8 mouse cellular contexts compared by ENCODE assay signal in the genomic region with DNA sequence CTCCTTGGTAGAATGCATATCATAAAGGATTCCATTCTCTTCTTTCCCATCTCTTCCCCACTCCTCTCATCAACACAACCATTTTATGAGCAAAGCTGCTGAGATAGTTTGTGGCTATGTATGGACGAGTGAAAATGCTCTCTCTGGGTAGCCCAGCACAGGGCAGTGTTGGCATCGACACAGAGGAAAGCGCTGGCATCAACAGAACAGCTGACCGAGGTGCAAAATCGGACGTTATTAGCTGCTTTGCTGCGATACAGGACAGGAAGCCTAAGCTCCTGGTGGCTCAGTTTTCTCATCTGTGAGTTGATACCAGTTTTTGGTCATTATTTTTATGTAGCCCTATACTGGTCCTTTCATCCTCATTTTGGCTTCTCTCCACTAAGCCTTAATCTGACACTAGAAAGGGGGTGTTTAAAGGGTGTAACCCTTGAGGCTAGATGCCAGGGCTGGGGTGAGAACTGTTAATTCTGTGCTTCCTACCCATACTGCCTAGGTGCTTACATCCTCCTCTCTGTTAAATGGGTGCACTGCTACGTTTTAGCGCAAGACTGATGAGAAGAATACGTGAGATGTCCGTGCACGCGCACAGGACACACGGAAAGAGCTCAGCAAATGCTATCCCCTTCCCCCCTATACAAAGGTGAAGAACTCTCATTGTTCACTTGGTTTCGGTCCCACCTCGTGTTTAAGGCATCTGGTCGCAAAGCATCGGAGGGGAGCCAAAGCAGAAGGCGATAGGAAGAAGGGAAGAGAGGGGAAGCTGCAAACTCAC. TPM values are rescaled to one million over a fixed set of nuclear protein-coding genes. Genes with fewer than 3 reads are reported as not detected.
DNase-seq lines count a peak whose midpoint lies in the region; ATAC-seq and TF ChIP-seq lines count a peak whose summit lies in the region.

No protein-coding gene starts in this region.

- DNase-seq in heart, postnatal 25 days (ENCODE audit: low spot score), result no peak
- DNase-seq in CH12.LX (ENCODE audit: extremely low read depth), result no peak
- no peak for DNase-seq in intestine, embryonic 14.5 days (ENCODE audit: low spot score)
- DNase-seq in naive thymus-derived CD4-positive, alpha-beta T cell, adult 2 months (ENCODE audit: low read depth), result peak; percentile 43
- DNase-seq in urinary bladder, adult 2 months (ENCODE audit: low spot score), result no peak
- DNase-seq in right cerebral cortex, postnatal 4 days, result no peak

- no peak for TF ChIP-seq EP300 in CH12.LX (IDR thresholded peaks at IDR 0.05; ENCODE audit: low read length)

- H3K4me2 ChIP-seq in heart, embryonic 12.5 days, result peak overlapping the region; percentile 75
- peak overlapping the region; percentile 67 for H3K4me2 ChIP-seq in CH12.LX (ENCODE audit: insufficient read depth, low read depth, poor library complexity, severe bottlenecking)
- peak overlapping the region; percentile 53 for H3K4me2 ChIP-seq in intestine, embryonic 14.5 days (ENCODE audit: low read length)

- ATAC-seq in heart, embryonic 12.5 days (ENCODE audit: insufficient number of reproducible peaks, low FRiP score), result no peak
- peak; percentile 16 for ATAC-seq in common myeloid progenitor, adult 5-6 weeks (replicated peaks; ENCODE audit: low read depth, poor library complexity, severe bottlenecking)
- peak; percentile 58 for ATAC-seq in intestine, embryonic 14.5 days (replicated peaks; ENCODE audit: low FRiP score, low TSS enrichment, low read depth)

- no peak for TF ChIP-seq CTCF in CH12.LX (conservative IDR thresholded peaks at IDR 0.05 in 1 of 2, IDR thresholded peaks at IDR 0.05 in 1 of 2; ENCODE audit: low read depth in 2 of 2, low read length in 2 of 2)

- in situ Hi-C loops in CH12.LX (cut with MboI; ENCODE audit: low pct_ligation_motif_present, low pct_unique_long_range_greater_than_20kb, low sequenced_read_pairs), result no loop called here

- peaks cover 45% of the 10 kb centered on the region for H3K27me3 ChIP-seq in heart, embryonic 12.5 days (replicated peaks)
- H3K27me3 ChIP-seq in CH12.LX (replicated peaks), result no peaks in the 10 kb centered on the region
- peaks cover 18% of the 10 kb centered on the region; the same call in 1 of the 2 replicates for H3K27me3 ChIP-seq in intestine, embryonic 14.5 days (replicated peaks; ENCODE audit: control insufficient read depth, insufficient read depth, low read length)

- dilution Hi-C loops in CH12.LX (cut with MboI; ENCODE audit: extremely low pct_ligation_motif_present, extremely low pct_unique_long_range_greater_than_20kb, low sequenced_read_pairs), result no loop called here

- H3K4me1 ChIP-seq in heart, embryonic 12.5 days (replicated peaks), result no peaks in the 10 kb centered on the region
- H3K4me1 ChIP-seq in CH12.LX (ENCODE audit: control insufficient read depth in 1 of 2, insufficient read depth in 2 of 2), result peaks cover 4 to 22% of the 10 kb centered on the region in 2 experiments
- H3K4me1 ChIP-seq in intestine, embryonic 14.5 days (replicated peaks; ENCODE audit: control insufficient read depth, insufficient read depth, low read length), result no peaks in the 10 kb centered on the region

- TF ChIP-seq POLR2A in CH12.LX (IDR thresholded peaks at IDR 0.05; ENCODE audit: low read depth, low read length), result no peak

- no peaks in the 10 kb centered on the region for H3K79me2 ChIP-seq in CH12.LX (replicated peaks; ENCODE audit: control insufficient read depth, extremely low read depth, insufficient read depth, poor library complexity, severe bottlenecking)

- H3K9ac ChIP-seq in heart, embryonic 12.5 days, result no peak overlapping the region
- H3K9ac ChIP-seq in CH12.LX (ENCODE audit: insufficient read depth, low read depth), result peak overlapping the region; percentile 13; the same call in 1 of the 2 replicates
- no peak overlapping the region for H3K9ac ChIP-seq in intestine, embryonic 14.5 days (ENCODE audit: low read length)

- peak overlapping the region; percentile 46 for H3K4me3 ChIP-seq in heart, embryonic 12.5 days
- peak overlapping the region in 2 of 3 experiments; percentile 49 to 82 for H3K4me3 ChIP-seq in CH12.LX (replicated peaks in 1 of 3; ENCODE audit: low read depth in 2 of 3, low read length in 2 of 3, poor library complexity in 1 of 3)
- peak overlapping the region; percentile 34 for H3K4me3 ChIP-seq in intestine, embryonic 14.5 days (ENCODE audit: low read depth, low read length)

- TF ChIP-seq RAD21 in CH12.LX (IDR thresholded peaks at IDR 0.05; ENCODE audit: low read depth, low read length), result no peak

- intact Hi-C loops in heart, postnatal 25 days (cut with DNase I), result no loop called here

- H3K27ac ChIP-seq in heart, embryonic 12.5 days (ENCODE audit: poor library complexity, severe bottlenecking), result no peak overlapping the region
- H3K27ac ChIP-seq in CH12.LX (ENCODE audit: insufficient read depth, low read depth), result no peak overlapping the region
- H3K27ac ChIP-seq in intestine, embryonic 14.5 days (ENCODE audit: low read depth), result no peak overlapping the region

- no peaks in the 10 kb centered on the region for H3K36me3 ChIP-seq in heart, embryonic 12.5 days
- H3K36me3 ChIP-seq in CH12.LX (replicated peaks in 1 of 2; ENCODE audit: control insufficient read depth in 1 of 2, insufficient read depth in 1 of 2, low read length in 1 of 2), result peaks cover 0 to 9% of the 10 kb centered on the region in 2 experiments
- H3K36me3 ChIP-seq in intestine, embryonic 14.5 days (ENCODE audit: control insufficient read depth, insufficient read depth, low read length), result no peaks in the 10 kb centered on the region

- no peaks in the 10 kb centered on the region for H3K9me3 ChIP-seq in heart, embryonic 12.5 days (replicated peaks)
- H3K9me3 ChIP-seq in CH12.LX (replicated peaks; ENCODE audit: low read length), result no peaks in the 10 kb centered on the region
- no peaks in the 10 kb centered on the region for H3K9me3 ChIP-seq in intestine, embryonic 14.5 days (ENCODE audit: control insufficient read depth, low read length)

- 19% methylated on average over 19 of the region's 19 CpGs for WGBS in heart, embryonic 12.5 days
- WGBS in intestine, embryonic 14.5 days, result 19% methylated on average over 19 of the region's 19 CpGs

TF ChIP-seq in CH12.LX, 34 proteins besides CTCF, POLR2A, EP300 and RAD21 (continues in another document):
- no peak for TF ChIP-seq PAX5 (IDR thresholded peaks at IDR 0.05; ENCODE audit: low read length)
- no peak for TF ChIP-seq UBTF (IDR thresholded peaks at IDR 0.05; ENCODE audit: low read depth, low read length)
- TF ChIP-seq NELFE (IDR thresholded peaks at IDR 0.05; ENCODE audit: low read depth, low read length), result no peak
- TF ChIP-seq MXI1 (IDR thresholded peaks at IDR 0.05; ENCODE audit: low read depth, low read length), result no peak
- TF ChIP-seq MYC (IDR thresholded peaks at IDR 0.05; ENCODE audit: low read depth, low read length), result no peak
- no peak for TF ChIP-seq KAT2A (IDR thresholded peaks at IDR 0.05; ENCODE audit: insufficient replicate concordance, low read length)
- TF ChIP-seq NRF1 (IDR thresholded peaks at IDR 0.05; ENCODE audit: low read depth, low read length), result no peak

RNA-seq across cellular contexts. Expression of gene Zcchc18, which starts 0.6 kb away (rescaled TPM):
- 2.7 and 4.1 TPM in 2 replicates for polyA plus RNA-seq in heart, embryonic 12.5 days (2016; fragmentation: Nextera tagmentation; extraction: Ambion mirVana)
- not detected for total RNA-seq in heart, postnatal 25 days (2021)
- total RNA-seq in CH12.LX (2012; rRNA removed) (4.5 and 6.8 TPM in 2 replicates), CH12.LX (2014; rRNA removed) (0.34 TPM in 2 replicates)
- 0.83 and 0.97 TPM in 2 replicates for polyA plus RNA-seq in CH12.LX (2012; ENCODE audit: insufficient read length, low read depth)
- 1.1 TPM in 1 of 2 replicates, not detected in the other for total RNA-seq in common myeloid progenitor, adult 5-6 weeks (2017)
- polyA plus RNA-seq in intestine, embryonic 14.5 days (2014; fragmentation: Nextera tagmentation; extraction: Ambion mirVana), result 20.0 and 23.2 TPM in 2 replicates
- polyA plus RNA-seq in urinary bladder, adult 2 months (2012; rRNA removed), result 1.3 and 1.5 TPM in 2 replicates

RNA-seq across cellular contexts. Expression of gene Tmsb15b1, which starts 15.7 kb away (rescaled TPM):
- 11.7 and 12.1 TPM in 2 replicates for polyA plus RNA-seq in heart, embryonic 12.5 days (2016; fragmentation: Nextera tagmentation; extraction: Ambion mirVana)
- 1 to 10 TPM in 1 of 2 experiments, not detected in 1; 1.2 TPM for total RNA-seq in heart, postnatal 25 days (2021)
- total RNA-seq in CH12.LX (2012; rRNA removed) (5.9 and 6.8 TPM in 2 replicates), CH12.LX (2014; rRNA removed) (44.6 and 47.7 TPM in 2 replicates)
- 5.2 and 6.9 TPM in 2 replicates for polyA plus RNA-seq in CH12.LX (2012; ENCODE audit: insufficient read length, low read depth)
- total RNA-seq in common myeloid progenitor, adult 5-6 weeks (2017), result 5.6 and 12.8 TPM in 2 replicates
- 30.3 and 31.9 TPM in 2 replicates for polyA plus RNA-seq in intestine, embryonic 14.5 days (2014; fragmentation: Nextera tagmentation; extraction: Ambion mirVana)
- 7.1 and 8.3 TPM in 2 replicates for polyA plus RNA-seq in urinary bladder, adult 2 months (2012; rRNA removed)

RNA-seq across cellular contexts. Expression of gene Tmsb15l, which starts 15.7 kb away (rescaled TPM):
- 1.4 and 2.3 TPM in 2 replicates for polyA plus RNA-seq in heart, embryonic 12.5 days (2016; fragmentation: Nextera tagmentation; extraction: Ambion mirVana)
- not detected for total RNA-seq in heart, postnatal 25 days (2021)
- total RNA-seq in CH12.LX (2012; rRNA removed), result 3.8 and 4.4 TPM in 2 replicates
- 18.5 and 24.4 TPM in 2 replicates for total RNA-seq in CH12.LX (2014; rRNA removed)
- 0.87 TPM in 1 of 2 replicates, not detected in the other for polyA plus RNA-seq in CH12.LX (2012; ENCODE audit: insufficient read length, low read depth)
- total RNA-seq in common myeloid progenitor, adult 5-6 weeks (2017), result 14.8 and 35.9 TPM in 2 replicates
- polyA plus RNA-seq in intestine, embryonic 14.5 days (2014; fragmentation: Nextera tagmentation; extraction: Ambion mirVana), result 5.1 TPM in 2 replicates
- 6.9 and 7.0 TPM in 2 replicates for polyA plus RNA-seq in urinary bladder, adult 2 months (2012; rRNA removed)

RNA-seq across cellular contexts. Expression of gene Tmsb15b2, which starts 17.1 kb away (rescaled TPM):
- 18.1 and 22.5 TPM in 2 replicates for polyA plus RNA-seq in heart, embryonic 12.5 days (2016; fragmentation: Nextera tagmentation; extraction: Ambion mirVana)
- total RNA-seq in heart, postnatal 25 days (2021), result 1 to 10 TPM in 1 of 2 experiments, not detected in 1; 2.9 TPM
- 0.38 and 1.2 TPM in 2 replicates for total RNA-seq in CH12.LX (2012; rRNA removed)
- total RNA-seq in CH12.LX (2014; rRNA removed), result 45.7 and 106 TPM in 2 replicates
- polyA plus RNA-seq in CH12.LX (2012; ENCODE audit: insufficient read length, low read depth), result 4.6 and 13.7 TPM in 2 replicates
- not detected in 2 replicates for total RNA-seq in common myeloid progenitor, adult 5-6 weeks (2017)
- polyA plus RNA-seq in intestine, embryonic 14.5 days (2014; fragmentation: Nextera tagmentation; extraction: Ambion mirVana), result 58.6 and 66.3 TPM in 2 replicates
- 2.7 and 3.7 TPM in 2 replicates for polyA plus RNA-seq in urinary bladder, adult 2 months (2012; rRNA removed)

RNA-seq across cellular contexts. Expression of gene Slc25a53, which starts 45.7 kb away (rescaled TPM):
- polyA plus RNA-seq in heart, embryonic 12.5 days (2016; fragmentation: Nextera tagmentation; extraction: Ambion mirVana), result 5.1 and 5.4 TPM in 2 replicates
- total RNA-seq in heart, postnatal 25 days (2021), result 1 to 10 TPM; 2.3 to 4.7 TPM
- total RNA-seq in CH12.LX (2012; rRNA removed), result 3.3 and 4.2 TPM in 2 replicates
- 3.1 and 6.2 TPM in 2 replicates for total RNA-seq in CH12.LX (2014; rRNA removed)
- 3.0 and 3.5 TPM in 2 replicates for polyA plus RNA-seq in CH12.LX (2012; ENCODE audit: insufficient read length, low read depth)
- total RNA-seq in common myeloid progenitor, adult 5-6 weeks (2017), result 6.3 and 10.5 TPM in 2 replicates
- 9.3 and 10.7 TPM in 2 replicates for polyA plus RNA-seq in intestine, embryonic 14.5 days (2014; fragmentation: Nextera tagmentation; extraction: Ambion mirVana)
- polyA plus RNA-seq in urinary bladder, adult 2 months (2012; rRNA removed), result 5.9 and 6.8 TPM in 2 replicates
